Mouse (Mus musculus) macrophage (primary cell): ENCODE results near the gene Nxnl1. TPM values are rescaled to one million over a fixed set of nuclear protein-coding genes. Genes with fewer than 3 reads are reported as not detected.
"Not testable (repeated sequence)": the region's sequence is repeated elsewhere in the genome, so short reads cannot be mapped to it uniquely, and the experiment has no call there.

ENCODE experiments used
- H3K27ac ChIP-seq: fragments of 350-480 bp; formaldehyde crosslinking; 2 replicates; pipeline ENCODE4 v1.9.0; 2021
- H3K36me3 ChIP-seq: fragments of 350-480 bp; formaldehyde crosslinking; 2 replicates; pipeline ENCODE4 v1.9.0; 2021; ENCODE audit errors: inconsistent target
- H3K4me3 ChIP-seq: fragments of 350-480 bp; formaldehyde crosslinking; 2 replicates; pipeline ENCODE4 v1.9.0; 2021; ENCODE audit errors: inconsistent target
- H3K79me2 ChIP-seq: fragments of 350-480 bp; formaldehyde crosslinking; 2 replicates; pipeline ENCODE4 v1.9.0; 2021; ENCODE audit errors: inconsistent target
- WGBS: methylation state at CpG from one replicate; pipeline ENCODE4 v1.1.7; 2026; ENCODE audit warnings: inconsistent platforms; ENCODE audit not compliant: missing documents; 5-methylcytosine and 5-hydroxymethylcytosine counted together
- polyA plus RNA-seq: library from polyadenylated mRNA; stranded (reverse); fragments of 250-400 nt; gene quantifications from 3 replicates; pipeline ENCODE4 v1.2.4, GENCODE M21; 2018; ENCODE audit warnings: inconsistent platforms

Nxnl1 gene
- polyA plus RNA-seq, 1 experiment from 2014 or later, result not detected

- no peaks in the 10 kb centered on the region for H3K36me3 ChIP-seq
- no peak overlapping the region for H3K27ac ChIP-seq
- WGBS, result 90% methylated on average over 2 of the region's 2 CpGs
- no peak overlapping the region for H3K4me3 ChIP-seq
- H3K79me2 ChIP-seq, result no peaks in the 10 kb centered on the region
Observed at GRCm38 (mm10) chr8:71554644-71555043, 11.8 kb downstream of the Nxnl1 start.

- no peaks in the 10 kb centered on the region for H3K36me3 ChIP-seq
- no peak overlapping the region for H3K27ac ChIP-seq
- H3K4me3 ChIP-seq, result no peak overlapping the region
- no peaks in the 10 kb centered on the region for H3K79me2 ChIP-seq
- 74% methylated on average over 6 of the region's 6 CpGs for WGBS
Observed at GRCm38 (mm10) chr8:71554001-71554400, 12.4 kb downstream of the Nxnl1 start.

- Histone ChIP-seq H3K79me2 (no peaks in the 10 kb centered on the region), H3K27ac (no peak overlapping the region), H3K36me3 (peaks cover 4% of the 10 kb centered on the region; the same call in 1 of the 2 replicates), H3K4me3 (no peak overlapping the region)
- 85% methylated on average over 6 of the region's 6 CpGs for WGBS
Observed at GRCm38 (mm10) chr8:71552770-71553169, 13.6 kb downstream of the Nxnl1 start.

DNA sequence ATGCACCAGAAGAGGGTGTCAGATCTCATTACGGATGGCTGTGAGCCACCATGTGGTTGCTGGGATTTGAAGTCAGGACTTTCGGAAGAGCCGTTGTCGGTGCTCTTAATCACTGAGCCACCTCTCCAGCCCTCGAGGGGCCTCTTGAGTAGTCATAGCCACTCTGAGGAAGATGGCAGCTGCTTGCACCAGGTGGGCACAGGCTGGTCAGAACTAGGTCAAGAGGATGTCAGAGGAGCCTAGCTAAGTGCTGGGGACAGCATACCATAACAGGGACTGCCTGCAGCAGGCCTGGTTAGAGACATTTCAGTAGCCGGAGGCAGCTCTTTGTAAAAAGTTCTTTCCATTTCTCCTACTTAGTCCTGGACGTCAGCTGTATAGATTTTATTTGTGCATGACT, 15.6 kb downstream of the Nxnl1 start:
- Histone ChIP-seq H3K36me3 (peaks cover 22% of the 10 kb centered on the region; the same call in 1 of the 2 replicates), H3K27ac (no peak overlapping the region), H3K4me3 (no peak overlapping the region), H3K79me2 (no peaks in the 10 kb centered on the region; the same call in 1 of the 2 replicates)
- 86% methylated on average over 7 of the region's 7 CpGs for WGBS

GRCm38 (mm10) chr8:71547590-71547989, 18.8 kb downstream of the Nxnl1 start:
- Histone ChIP-seq H3K4me3 (no peak overlapping the region), H3K79me2 (peaks cover 27% of the 10 kb centered on the region), H3K36me3 (peaks cover 30% of the 10 kb centered on the region; the same call in 1 of the 2 replicates), H3K27ac (no peak overlapping the region)
- 88% methylated on average over 7 of the region's 7 CpGs for WGBS

DNA sequence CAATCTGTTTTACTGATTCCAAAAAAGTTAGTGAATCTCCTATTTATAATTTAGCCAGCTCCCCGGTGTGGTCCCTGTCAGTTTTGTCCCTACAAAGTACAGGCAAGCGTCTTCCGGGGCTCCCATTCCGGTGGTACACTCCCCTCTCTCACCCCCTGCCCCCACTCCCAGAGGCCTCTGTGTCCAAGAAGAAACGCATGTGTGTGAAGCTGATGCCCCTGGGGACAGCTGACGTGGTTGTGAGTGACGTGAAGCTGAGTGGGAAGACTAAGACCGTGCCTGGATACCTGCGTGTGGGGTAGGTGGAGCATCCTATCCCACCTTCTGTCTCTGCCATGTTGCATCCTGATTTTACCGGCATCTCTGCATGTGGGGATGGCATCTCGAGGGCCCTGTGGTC, 21.3 kb downstream of the Nxnl1 start:
- Histone ChIP-seq H3K79me2 (peaks cover 27% of the 10 kb centered on the region), H3K4me3 (no peak overlapping the region), H3K27ac (no peak overlapping the region), H3K36me3 (peaks cover 30% of the 10 kb centered on the region; the same call in 1 of the 2 replicates)
- 93% methylated on average over 11 of the region's 11 CpGs for WGBS

DNA sequence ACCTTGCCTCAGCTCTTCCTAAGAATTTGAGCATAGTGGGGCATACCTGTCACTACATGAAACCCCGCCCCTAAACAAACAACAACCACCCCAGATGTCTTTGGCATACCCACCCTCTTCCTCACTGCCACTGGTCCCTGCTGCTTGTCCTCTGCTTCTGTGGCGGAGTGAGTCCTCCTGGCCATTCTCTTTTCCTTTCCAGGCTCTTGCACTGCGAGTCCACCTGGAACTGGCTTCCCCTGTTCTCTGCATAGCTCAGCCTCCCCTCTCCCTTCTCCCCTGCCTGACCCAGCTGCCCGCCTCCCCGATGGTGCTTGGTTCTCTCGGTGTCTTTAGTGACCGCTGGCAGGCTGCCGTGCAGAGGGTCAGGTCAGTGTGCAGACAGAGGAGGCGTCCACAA, 22.6 kb downstream of the Nxnl1 start:
- Histone ChIP-seq H3K36me3 (peaks cover 30% of the 10 kb centered on the region; the same call in 1 of the 2 replicates), H3K27ac (no peak overlapping the region), H3K4me3 (peak overlapping the region; percentile 78), H3K79me2 (peaks cover 36% of the 10 kb centered on the region)
- 84% methylated on average over 8 of the region's 9 CpGs for WGBS

- 1% methylated on average over 51 of the region's 55 CpGs for WGBS
- Histone ChIP-seq H3K79me2 (peaks cover 45% of the 10 kb centered on the region), H3K4me3 (peak within 1 kb of the TSS; percentile 78), H3K36me3 (peaks cover 26% of the 10 kb centered on the region; the same call in 1 of the 2 replicates), H3K27ac (peak within 1 kb of the TSS; percentile 65)
Observed at GRCm38 (mm10) chr8:71542632-71543343, 23.6 kb downstream of the Nxnl1 start, which contains the start of gene Mvb12a. TSS of gene Mvb12a (plus strand) at chr8:71542922.

GRCm38 (mm10) chr8:71537028-71537867, 29.2 kb downstream of the Nxnl1 start, which contains the start of gene Bst2:
TSS of gene Bst2 (minus strand) at chr8:71537456.
- WGBS, result under 1% methylated on average over 37 of the region's 37 CpGs
- Histone ChIP-seq H3K27ac (peak within 1 kb of the TSS; percentile 96), H3K4me3 (peak within 1 kb of the TSS; percentile 91), H3K36me3 (peaks cover 11% of the 10 kb centered on the region; the same call in 1 of the 2 replicates), H3K79me2 (peaks cover 51% of the 10 kb centered on the region)

DNA sequence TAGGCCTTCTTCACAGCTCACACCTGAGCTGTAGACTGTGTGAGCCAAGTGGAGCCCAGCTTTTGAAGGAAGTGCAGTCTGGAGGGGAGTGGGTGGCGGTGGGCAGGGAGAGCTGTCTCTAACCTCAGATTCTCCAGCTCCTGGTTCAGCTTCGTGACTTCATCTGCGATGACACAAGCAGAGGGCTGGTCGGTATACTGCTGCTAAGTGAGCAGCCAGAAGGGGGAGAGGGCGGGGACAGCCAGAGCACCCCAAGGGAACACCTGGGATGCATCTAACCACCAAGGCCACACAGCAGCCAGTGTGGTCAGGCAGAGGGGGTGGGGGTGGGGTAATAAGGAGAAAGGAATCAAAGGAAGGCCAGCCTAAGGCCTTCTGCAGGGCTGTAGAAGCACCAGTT, 30.7 kb downstream of the Nxnl1 start:
- Histone ChIP-seq H3K27ac (peak overlapping the region; percentile 96), H3K4me3 (peak overlapping the region; percentile 91), H3K36me3 (peaks cover 11% of the 10 kb centered on the region; the same call in 1 of the 2 replicates), H3K79me2 (peaks cover 51% of the 10 kb centered on the region)
- WGBS, result 29% methylated on average over 5 of the region's 5 CpGs

GRCm38 (mm10) chr8:71534263-71534810, 32.1 kb downstream of the Nxnl1 start:
- WGBS, result 70% methylated on average over 3 of the region's 3 CpGs
- Histone ChIP-seq H3K36me3 (peaks cover 11% of the 10 kb centered on the region; the same call in 1 of the 2 replicates), H3K4me3 (no peak overlapping the region), H3K79me2 (peaks cover 48% of the 10 kb centered on the region), H3K27ac (no peak overlapping the region)

DNA sequence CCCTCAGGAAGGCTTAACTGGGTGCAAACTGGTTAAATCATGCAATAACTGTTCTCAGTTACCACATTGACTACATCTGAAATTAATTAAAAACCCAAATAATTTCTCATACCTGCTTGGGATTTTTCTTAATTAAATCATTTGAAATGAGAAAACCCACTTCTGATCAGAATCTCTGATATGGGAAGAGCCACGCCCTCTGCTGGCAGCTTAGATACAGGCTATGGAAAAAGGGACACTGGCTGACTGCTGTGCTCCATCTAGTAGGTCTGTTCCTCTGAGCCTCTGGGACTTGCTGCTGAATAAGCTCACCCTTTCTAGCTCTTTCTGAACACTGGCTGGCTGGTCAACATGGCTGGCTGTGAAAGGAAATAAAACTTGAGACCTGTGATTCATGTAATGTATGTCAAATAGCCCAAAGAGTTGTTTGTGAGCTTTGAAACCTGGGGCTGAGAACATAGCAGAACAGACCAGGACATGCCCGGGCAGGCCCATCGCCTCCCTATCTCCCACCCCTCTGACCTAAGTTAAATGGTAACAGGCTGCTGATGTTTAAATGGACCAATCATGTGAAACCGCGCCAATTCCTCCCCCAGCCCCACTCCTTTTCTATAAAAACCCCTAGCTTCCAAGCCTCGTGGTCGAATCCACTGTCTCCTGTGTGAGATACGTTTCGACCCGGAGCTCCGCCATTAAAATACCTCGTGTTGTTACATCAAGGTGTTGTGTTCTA, 35.5 kb downstream of the Nxnl1 start:
- Histone ChIP-seq H3K36me3 (peaks cover 11% of the 10 kb centered on the region; the same call in 1 of the 2 replicates), H3K79me2 (peaks cover 16% of the 10 kb centered on the region), H3K27ac (0 out of 2 replicates have a peak overlapping the region, but pooled peaks have one; percentile 12)
- 65% methylated on average over 3 of the region's 12 CpGs for WGBS
- H3K4me3 ChIP-seq, result not testable (repeated sequence)

GRCm38 (mm10) chr8:71528362-71529073, 37.9 kb downstream of the Nxnl1 start:
- WGBS, result under 1% methylated on average over 11 of the region's 11 CpGs

More at GRCm38 (mm10) chr8:71528362-71529073, 37.9 kb downstream of the Nxnl1 start:
- Histone ChIP-seq H3K4me3 (no peak overlapping the region), H3K36me3 (no peaks in the 10 kb centered on the region), H3K27ac (peak overlapping the region; percentile 94), H3K79me2 (no peaks in the 10 kb centered on the region)
